In the genomic region with DNA sequence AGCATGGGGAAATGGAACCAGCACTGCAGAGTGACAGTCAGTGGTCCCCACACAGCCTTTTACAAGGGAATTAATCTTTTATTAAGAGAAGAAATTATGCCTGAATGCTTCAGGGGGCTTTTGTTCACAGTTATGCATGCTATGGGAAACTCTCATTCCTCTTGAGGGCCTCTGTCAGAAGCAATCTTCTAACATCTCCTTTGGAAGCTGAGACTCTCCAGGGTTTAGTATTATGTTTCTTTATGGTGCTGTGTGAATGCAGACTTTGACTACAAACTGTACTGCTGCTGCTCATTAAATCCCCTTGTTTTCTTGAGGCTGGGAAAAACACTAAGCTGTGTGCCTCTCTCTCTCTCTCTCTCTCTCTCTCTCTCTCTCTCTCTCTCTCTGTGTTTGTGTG, we compare ENCODE assay signal across 21 mouse cellular contexts.
A peak's percentile ranks its signal among the peaks of the same experiment; 100 is the strongest.
DNase-seq lines count a peak whose midpoint lies in the region; ATAC-seq and TF ChIP-seq lines count a peak whose summit lies in the region.
"Had no signal": no experiment of that assay in that cellular context is flagged by ENCODE, and none has a peak within 500 bp of the region (broad histone marks: within the 10 kb centered on the region; RNA-seq: fewer than 3 reads in every experiment).

No protein-coding gene starts in this region.

- TF ChIP-seq CTCF in hindbrain, postnatal 0 days (IDR thresholded peaks at IDR 0.05; ENCODE audit: low read depth) = no peak
- TF ChIP-seq CTCF in brain, embryonic 14.5 days (IDR thresholded peaks at IDR 0.05; ENCODE audit: borderline replicate concordance, extremely low read depth, insufficient read depth, insufficient read length) = no peak

- H3K27ac ChIP-seq in embryonic facial prominence, embryonic 11.5 days (replicated peaks; ENCODE audit: low read depth, low read length) = no peak overlapping the region
- no peak overlapping the region for H3K27ac ChIP-seq in embryonic facial prominence, embryonic 10.5 days (replicated peaks)
- H3K27ac ChIP-seq in hindbrain, embryonic 12.5 days = no peak overlapping the region
- no peak overlapping the region for H3K27ac ChIP-seq in hindbrain, postnatal 0 days
- no peak overlapping the region for H3K27ac ChIP-seq in midbrain, embryonic 16.5 days (ENCODE audit: low read length)
- H3K27ac ChIP-seq: gastrocnemius, adult 2 months; hindbrain, embryonic 10.5 days; hindbrain, embryonic 15.5 days had no signal

- H3K9me3 ChIP-seq in embryonic facial prominence, embryonic 11.5 days (replicated peaks; ENCODE audit: control insufficient read depth, low read length) = no peaks in the 10 kb centered on the region
- H3K9me3 ChIP-seq in embryonic facial prominence, embryonic 10.5 days = no peaks in the 10 kb centered on the region
- no peaks in the 10 kb centered on the region for H3K9me3 ChIP-seq in hindbrain, embryonic 12.5 days (replicated peaks)
- no peaks in the 10 kb centered on the region for H3K9me3 ChIP-seq in hindbrain, postnatal 0 days (ENCODE audit: low read length)
- no peaks in the 10 kb centered on the region for H3K9me3 ChIP-seq in midbrain, embryonic 16.5 days (replicated peaks; ENCODE audit: control insufficient read depth, low read length, poor library complexity, severe bottlenecking)
- H3K9me3 ChIP-seq: G1E; heart, embryonic 12.5 days; hindbrain, embryonic 10.5 days; hindbrain, embryonic 15.5 days had no signal

- H3K27me3 ChIP-seq in embryonic facial prominence, embryonic 11.5 days (ENCODE audit: control insufficient read depth, insufficient read depth, low read length) = no peaks in the 10 kb centered on the region
- no peaks in the 10 kb centered on the region for H3K27me3 ChIP-seq in embryonic facial prominence, embryonic 10.5 days (replicated peaks; ENCODE audit: low read depth, poor library complexity, severe bottlenecking)
- no peaks in the 10 kb centered on the region for H3K27me3 ChIP-seq in hindbrain, embryonic 12.5 days
- H3K27me3 ChIP-seq in hindbrain, postnatal 0 days (ENCODE audit: insufficient read depth, low read length) = no peaks in the 10 kb centered on the region
- H3K27me3 ChIP-seq in midbrain, embryonic 16.5 days (ENCODE audit: control insufficient read depth, insufficient read depth, low read depth, low read length) = no peaks in the 10 kb centered on the region
- H3K27me3 ChIP-seq: heart, embryonic 12.5 days; hindbrain, embryonic 15.5 days had no signal

- no peak overlapping the region for H3K9ac ChIP-seq in embryonic facial prominence, embryonic 11.5 days (replicated peaks; ENCODE audit: low read length)
- H3K9ac ChIP-seq in hindbrain, embryonic 12.5 days = no peak overlapping the region
- H3K9ac ChIP-seq in hindbrain, postnatal 0 days (replicated peaks; ENCODE audit: low read length) = no peak overlapping the region
- no peak overlapping the region for H3K9ac ChIP-seq in midbrain, embryonic 16.5 days (ENCODE audit: low read depth, low read length)
- H3K9ac ChIP-seq: heart, embryonic 12.5 days; hindbrain, embryonic 15.5 days had no signal

- 0 out of 2 replicates have a peak, but pooled peaks have one; percentile 14 for ATAC-seq in embryonic facial prominence, embryonic 11.5 days (replicated peaks; ENCODE audit: insufficient number of reproducible peaks, low FRiP score, low TSS enrichment, low read depth)
- ATAC-seq in hindbrain, embryonic 12.5 days (ENCODE audit: low FRiP score) = 0 out of 2 replicates have a peak, but pooled peaks have one; percentile 22
- ATAC-seq in hindbrain, postnatal 0 days = no peak
- ATAC-seq in midbrain, embryonic 16.5 days = peak; percentile 60; the same call in 1 of the 2 replicates
- ATAC-seq: CD4-positive, CD25-positive, alpha-beta regulatory T cell, adult 4 months had no signal

- H3K4me3 ChIP-seq in embryonic facial prominence, embryonic 11.5 days (ENCODE audit: low read depth, low read length) = no peak overlapping the region
- H3K4me3 ChIP-seq in embryonic facial prominence, embryonic 10.5 days = no peak overlapping the region
- H3K4me3 ChIP-seq in hindbrain, embryonic 12.5 days = no peak overlapping the region
- no peak overlapping the region for H3K4me3 ChIP-seq in hindbrain, postnatal 0 days (ENCODE audit: low read length)
- H3K4me3 ChIP-seq in midbrain, embryonic 16.5 days (ENCODE audit: low read depth, low read length) = no peak overlapping the region
- H3K4me3 ChIP-seq: gastrocnemius, adult 2 months; heart, embryonic 12.5 days; hindbrain, embryonic 10.5 days; hindbrain, embryonic 15.5 days had no signal

- no peak overlapping the region for H3K4me2 ChIP-seq in embryonic facial prominence, embryonic 11.5 days (ENCODE audit: low read depth, low read length)
- no peak overlapping the region for H3K4me2 ChIP-seq in hindbrain, embryonic 12.5 days (replicated peaks)
- H3K4me2 ChIP-seq in hindbrain, postnatal 0 days (ENCODE audit: low read depth, low read length) = no peak overlapping the region
- H3K4me2 ChIP-seq in midbrain, embryonic 16.5 days (ENCODE audit: low read length) = no peak overlapping the region
- H3K4me2 ChIP-seq: heart, embryonic 12.5 days; hindbrain, embryonic 15.5 days had no signal

- TF ChIP-seq POLR2A in brain, embryonic 14.5 days (IDR thresholded peaks at IDR 0.05; ENCODE audit: borderline replicate concordance, extremely low read depth, insufficient read depth, insufficient read length, poor library complexity, severe bottlenecking) = no peak

- H3K4me1 ChIP-seq in embryonic facial prominence, embryonic 11.5 days (ENCODE audit: control insufficient read depth, insufficient read depth, low read length) = no peaks in the 10 kb centered on the region
- H3K4me1 ChIP-seq in embryonic facial prominence, embryonic 10.5 days = no peaks in the 10 kb centered on the region
- peaks cover 2% of the 10 kb centered on the region; the same call in 1 of the 2 replicates for H3K4me1 ChIP-seq in hindbrain, embryonic 12.5 days
- H3K4me1 ChIP-seq in hindbrain, postnatal 0 days (ENCODE audit: insufficient read depth, low read length) = peaks cover 4% of the 10 kb centered on the region; the same call in 1 of the 2 replicates
- 0 out of 2 replicates have a peak, but pooled peaks cover 2% of the 10 kb centered on the region for H3K4me1 ChIP-seq in midbrain, embryonic 16.5 days (ENCODE audit: control insufficient read depth, insufficient read depth, low read length)
- H3K4me1 ChIP-seq: heart, embryonic 12.5 days; hindbrain, embryonic 10.5 days; hindbrain, embryonic 15.5 days had no signal

- no peak for DNase-seq in embryonic facial prominence, embryonic 11.5 days (ENCODE audit: low spot score)
- no peak for DNase-seq in embryonic facial prominence, embryonic 10.5 days (ENCODE audit: low spot score)
- no peak for DNase-seq in hindbrain, postnatal 0 days (ENCODE audit: low spot score)
- DNase-seq in brain, embryonic 14.5 days (ENCODE audit: low read depth) = peak; percentile 61
- DNase-seq in cerebellum, postnatal 10 days = no peak
- no peak for DNase-seq in left cerebral cortex, adult 11 months (ENCODE audit: low spot score)
- DNase-seq: adrenal gland, adult 8-10 months; adrenal gland, postnatal 36 days; B cell, adult 2 months; cerebellum, adult 11 months; cerebellum, adult 8-10 months; cerebellum, postnatal 25 days; gastrocnemius, adult 2 months; gastrocnemius, postnatal 25 days had no signal

- H3K36me3 ChIP-seq in embryonic facial prominence, embryonic 11.5 days (replicated peaks; ENCODE audit: control insufficient read depth, insufficient read depth, low read depth, low read length) = no peaks in the 10 kb centered on the region
- H3K36me3 ChIP-seq in embryonic facial prominence, embryonic 10.5 days (replicated peaks) = no peaks in the 10 kb centered on the region
- no peaks in the 10 kb centered on the region for H3K36me3 ChIP-seq in hindbrain, embryonic 12.5 days
- H3K36me3 ChIP-seq in hindbrain, postnatal 0 days (ENCODE audit: insufficient read depth, low read length) = no peaks in the 10 kb centered on the region
- H3K36me3 ChIP-seq in midbrain, embryonic 16.5 days (ENCODE audit: control insufficient read depth, insufficient read depth, low read length) = no peaks in the 10 kb centered on the region
- H3K36me3 ChIP-seq: G1E; heart, embryonic 12.5 days; hindbrain, embryonic 10.5 days; hindbrain, embryonic 15.5 days had no signal
